Mouse (Mus musculus) C2C12 (cell line): ENCODE measurements around the gene Proca1.

Experiments used
- CTCF ChIP-seq: IDR thresholded peaks from one replicate; pipeline ENCODE4 v1.5.1; 2011; ENCODE audit not compliant: control insufficient read depth, insufficient read depth, insufficient read length
- MAX ChIP-seq: IDR thresholded peaks from one replicate; pipeline ENCODE4 v1.6.1; 2011; ENCODE audit warnings: mild to moderate bottlenecking, control low read depth
- MYOG ChIP-seq: IDR thresholded peaks from one replicate; pipeline ENCODE4 v1.6.1; 2011; ENCODE audit not compliant: control insufficient read depth, insufficient read length; ENCODE audit errors: extremely low read depth

- no peak for TF ChIP-seq CTCF
- no peak for TF ChIP-seq MAX
- no peak for TF ChIP-seq MYOG
These were observed 9.2 kb upstream of the Proca1 start for GRCm38 (mm10) chr11:78183884-78184514.
